Mouse (Mus musculus): Measurements from ENCODE around the gene Dag1.
A peak's percentile ranks its signal among the peaks of the same experiment; 100 is the strongest.

Dag1 gene

GRCm38 (mm10) chr9:108223633-108224032 is 40.1 kb downstream of the Dag1 start:
- DNase-seq (ENCODE audit: low read depth) = no peak

GRCm38 (mm10) chr9:108221566-108221965 is 42.2 kb downstream of the Dag1 start:
- no peak for DNase-seq (ENCODE audit: low read depth)

GRCm38 (mm10) chr9:108220380-108220774 is 43.4 kb downstream of the Dag1 start:
- DNase-seq (ENCODE audit: low read depth) = no peak

DNA sequence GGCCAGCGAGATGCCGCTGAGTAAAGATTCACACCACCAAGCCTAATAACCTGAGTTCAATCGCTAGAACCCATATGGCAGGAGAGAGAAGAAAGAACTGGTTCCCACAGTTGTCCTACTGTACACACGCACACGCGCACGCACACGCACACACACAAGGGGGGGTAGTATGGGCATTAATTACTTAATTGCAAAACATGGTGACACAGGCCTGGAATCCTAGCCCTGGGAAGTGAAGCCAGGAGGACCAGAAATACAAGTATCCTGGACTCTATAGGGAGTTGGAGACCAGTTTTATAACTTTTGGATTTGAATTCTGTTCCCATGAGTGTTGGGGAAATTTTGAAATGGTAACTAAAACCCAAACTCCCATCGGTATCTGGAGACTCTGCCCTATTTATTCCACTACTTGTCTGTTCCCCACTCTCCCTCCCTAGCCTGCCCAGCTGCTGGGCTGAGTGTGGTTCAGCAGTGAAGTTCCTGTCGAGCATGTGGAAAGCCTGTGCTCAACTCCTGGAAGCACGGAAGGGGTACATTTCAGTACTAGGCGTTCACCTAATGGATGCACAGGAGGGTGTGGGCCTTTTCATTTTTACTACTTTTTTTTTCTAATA is 43.9 kb downstream of the Dag1 start:
- no peak for DNase-seq (ENCODE audit: low read depth)

- DNase-seq (ENCODE audit: low read depth) = no peak
Measured at GRCm38 (mm10) chr9:108217936-108218543, 45.7 kb downstream of the Dag1 start.

GRCm38 (mm10) chr9:108217406-108217805 is 46.4 kb downstream of the Dag1 start:
- no peak for DNase-seq (ENCODE audit: low read depth)

- no peak for DNase-seq (ENCODE audit: low read depth)
Measured at GRCm38 (mm10) chr9:108213105-108213504, 50.7 kb downstream of the Dag1 start.

DNA sequence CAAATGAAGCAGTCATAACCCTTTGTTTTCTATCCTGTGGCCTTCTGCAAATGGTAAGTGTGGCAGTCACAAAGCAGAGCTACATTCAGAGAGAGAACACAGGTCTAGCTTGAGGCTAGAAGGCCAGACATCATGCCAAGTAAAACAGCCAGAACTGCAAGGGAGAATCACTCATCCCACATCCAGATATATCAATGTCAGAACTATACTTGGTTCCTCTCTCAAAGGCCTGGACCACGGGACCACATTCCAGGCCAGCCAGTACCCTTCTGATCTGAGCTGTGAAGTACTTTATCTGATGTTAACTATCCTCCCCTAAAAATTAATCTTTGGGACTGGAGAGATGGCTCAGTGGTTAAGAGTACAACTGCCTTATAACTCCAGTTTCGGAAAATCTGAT is 51.3 kb downstream of the Dag1 start:
- DNase-seq (ENCODE audit: low read depth) = no peak

GRCm38 (mm10) chr9:108205571-108205901 is 58.2 kb downstream of the Dag1 start:
- no peak for DNase-seq (ENCODE audit: low read depth)

- no peak for DNase-seq (ENCODE audit: low read depth)
Measured at GRCm38 (mm10) chr9:108204884-108205570, 58.7 kb downstream of the Dag1 start.

- peak; percentile 95 for DNase-seq (ENCODE audit: low read depth)
Measured at GRCm38 (mm10) chr9:108203015-108203414, 60.7 kb downstream of the Dag1 start.

DNA sequence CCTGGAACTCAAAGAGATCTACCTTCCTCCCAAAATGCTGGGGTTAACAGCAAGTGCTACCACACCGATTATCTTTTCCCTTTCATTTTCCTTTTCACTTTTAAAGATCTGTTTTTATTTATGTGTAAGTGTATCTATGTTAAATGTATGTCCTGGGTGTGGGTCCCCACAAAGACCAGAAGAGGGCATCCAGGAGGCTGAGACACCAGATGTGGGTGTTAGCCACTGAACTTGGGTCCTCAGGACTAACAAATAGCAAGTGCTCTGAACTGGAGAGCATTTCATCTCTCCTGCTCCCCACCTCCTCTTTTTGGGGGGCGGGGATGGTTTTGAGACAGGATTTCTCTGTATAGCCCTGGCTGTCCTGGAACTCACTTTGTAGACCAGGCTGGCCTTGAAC is 61.6 kb downstream of the Dag1 start:
- DNase-seq (ENCODE audit: low read depth) = peak; percentile 71

DNA sequence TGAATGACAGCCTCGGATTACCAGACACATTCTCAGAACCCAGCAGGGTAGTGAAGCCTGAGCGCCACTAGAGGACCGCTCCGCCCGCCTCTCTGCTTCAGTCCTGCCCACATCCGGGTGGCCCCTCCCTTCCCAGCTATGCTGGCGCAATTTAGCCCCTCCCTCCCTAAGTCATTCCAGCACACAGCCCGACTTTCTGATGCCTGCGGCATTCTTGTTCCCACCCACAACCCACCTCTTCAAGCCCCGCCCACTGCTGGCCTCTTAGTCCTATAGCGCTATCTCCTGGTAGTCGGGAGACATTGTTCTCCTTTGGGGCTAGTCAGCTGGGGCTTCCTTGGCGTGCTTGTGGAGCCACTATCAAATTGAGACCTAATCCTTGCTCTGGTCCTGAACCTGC is 62.6 kb downstream of the Dag1 start:
- peak; percentile 97 for DNase-seq (ENCODE audit: low read depth)

GRCm38 (mm10) chr9:108198621-108199020 is 65.1 kb downstream of the Dag1 start:
- no peak for DNase-seq (ENCODE audit: low read depth)

DNA sequence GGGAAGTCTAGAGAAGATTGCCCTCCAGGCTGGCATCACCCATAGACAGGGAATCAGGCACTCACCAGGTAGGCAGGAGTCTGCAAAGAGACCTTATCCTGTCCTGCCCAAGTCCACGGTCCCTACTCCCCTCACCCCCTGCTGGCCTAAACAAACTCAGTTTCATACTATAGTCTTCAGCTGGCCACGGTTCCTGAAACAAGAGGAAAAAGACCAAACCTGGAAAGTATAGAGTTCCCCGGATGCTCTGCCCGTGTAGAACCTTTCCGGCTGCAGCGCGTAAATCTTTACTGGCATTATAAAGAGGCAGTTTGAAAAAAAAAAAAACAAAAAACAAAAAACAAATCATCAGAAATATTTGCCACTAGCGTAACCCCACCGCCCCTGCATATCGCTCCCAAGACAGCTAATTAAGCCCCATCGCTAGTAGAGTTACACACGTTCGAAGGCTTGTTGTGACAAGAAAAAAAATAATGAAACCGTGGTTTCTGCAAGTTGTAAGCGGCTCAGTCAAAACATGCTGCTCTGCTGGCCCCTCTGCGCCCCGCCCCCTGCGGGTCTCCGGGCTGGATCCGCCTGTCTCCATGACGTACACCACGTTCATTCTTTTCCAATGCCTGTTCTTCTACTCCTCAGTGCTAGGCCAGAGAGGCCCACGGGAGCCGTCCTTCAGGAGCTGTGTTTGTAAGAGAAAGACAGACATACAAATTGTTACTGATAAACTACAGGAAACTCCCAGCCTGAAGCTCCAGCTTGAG is 66.7 kb downstream of the Dag1 start:
- no peak for DNase-seq (ENCODE audit: low read depth)

DNA sequence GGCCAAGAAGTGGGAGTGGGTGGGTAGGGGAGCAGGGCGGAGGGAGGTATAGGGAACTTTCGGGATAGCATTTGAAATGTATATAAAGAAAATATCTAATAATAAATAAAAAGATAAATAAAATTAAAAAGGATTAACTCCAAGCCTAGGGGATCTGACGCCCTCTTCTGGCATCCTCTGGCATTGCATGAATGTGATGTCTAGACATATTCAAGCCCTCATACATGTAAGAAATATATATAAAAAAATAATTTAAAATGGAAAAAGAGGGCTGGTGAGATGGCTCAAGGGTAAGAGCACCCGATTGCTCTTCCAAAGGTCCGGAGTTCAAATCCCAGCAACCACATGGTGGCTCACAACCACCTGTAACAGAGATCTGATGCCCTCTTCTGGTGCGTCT is 67.5 kb downstream of the Dag1 start:
- peak; percentile 52 for DNase-seq (ENCODE audit: low read depth)

DNA sequence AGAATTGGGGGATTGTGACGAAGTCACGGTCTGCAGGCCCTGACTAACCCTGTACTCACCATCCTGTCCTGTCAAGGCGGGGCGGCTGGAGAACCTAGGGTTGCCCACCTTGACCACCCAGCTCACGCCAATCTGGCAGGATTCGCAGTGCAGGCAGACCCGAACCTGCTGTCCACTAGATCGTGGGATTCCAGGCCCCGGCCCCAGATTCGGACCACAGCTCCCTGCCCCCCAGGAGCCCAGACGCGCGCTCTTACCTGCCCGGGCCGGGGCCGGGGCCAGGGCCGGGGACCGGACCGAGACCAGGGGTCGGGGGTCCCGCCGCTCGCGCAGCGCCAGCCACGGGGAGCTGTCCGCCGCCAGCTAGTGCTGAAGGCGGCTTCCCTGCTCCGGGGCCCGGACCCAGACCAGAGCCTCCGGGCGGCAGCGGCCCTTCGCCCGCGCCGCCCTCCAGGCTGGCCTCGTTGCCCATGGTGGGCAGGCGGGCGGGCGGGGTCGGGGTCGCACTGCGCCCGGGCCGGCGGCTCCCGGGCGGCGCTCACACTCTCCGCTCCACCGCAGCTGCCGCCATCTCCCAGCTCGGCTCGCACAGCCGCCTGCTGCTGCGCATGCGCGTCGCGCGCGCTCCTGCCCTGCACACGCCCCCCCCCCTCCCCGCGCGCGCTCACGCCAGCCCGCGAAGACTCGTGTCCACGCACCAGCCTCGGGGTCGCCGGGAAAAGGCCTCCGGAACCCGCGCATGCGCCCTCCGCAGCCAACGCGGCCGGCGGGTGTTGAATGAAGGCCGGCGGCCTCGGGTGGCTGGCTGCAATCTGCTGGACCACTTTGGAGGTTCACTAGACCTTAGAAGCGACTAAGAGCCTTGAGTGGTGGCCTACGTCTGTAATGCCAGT is 73.7 kb downstream of the Dag1 start, which contains the start of gene Bsn:
Gene Bsn (minus strand): TSS at position 598 of the 893 bp plus-strand sequence.
- peak; percentile 53 for DNase-seq (ENCODE audit: low read depth)

GRCm38 (mm10) chr9:108189488-108189786 is 74.3 kb downstream of the Dag1 start:
- no peak for DNase-seq (ENCODE audit: low read depth)

DNA sequence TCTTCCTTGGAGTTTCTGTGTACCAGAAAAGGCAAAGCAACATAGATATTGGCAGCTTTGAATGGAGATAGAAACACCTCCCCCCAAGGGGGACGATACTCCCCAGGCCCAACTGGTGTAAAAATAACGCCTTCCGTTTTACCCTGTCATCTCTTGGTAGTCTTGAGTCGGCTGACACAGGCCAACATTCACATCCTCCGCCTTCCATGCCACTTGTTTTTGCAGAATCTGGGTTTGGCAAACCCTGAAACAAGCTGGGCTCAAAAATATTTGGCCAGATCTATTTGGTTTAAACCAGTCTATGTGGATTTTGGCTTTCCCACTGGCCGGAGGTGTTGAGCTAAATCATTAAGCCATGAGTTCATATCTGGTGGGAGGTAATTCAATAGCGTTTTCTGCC is 74.7 kb downstream of the Dag1 start:
- DNase-seq (ENCODE audit: low read depth) = no peak

GRCm38 (mm10) chr9:108188511-108188910 is 75.2 kb downstream of the Dag1 start:
- DNase-seq (ENCODE audit: low read depth) = no peak

GRCm38 (mm10) chr9:108187616-108188015 is 76.1 kb downstream of the Dag1 start:
- DNase-seq (ENCODE audit: low read depth) = no peak

- no peak for DNase-seq (ENCODE audit: low read depth)
Measured at GRCm38 (mm10) chr9:108185786-108186185, 78.0 kb downstream of the Dag1 start.

Measured in induced T-regulatory cell, adult 2 months (primary cell).